Mouse (Mus musculus): Measurements from ENCODE around the gene Fam83e. TPM values are rescaled to one million over a fixed set of nuclear protein-coding genes. Genes with fewer than 3 reads are reported as not detected.
A peak's percentile ranks its signal among the peaks of the same experiment; 100 is the strongest.

Fam83e gene
- polyA plus RNA-seq, 1 experiment from 2014 or later: 16.0 TPM

DNA sequence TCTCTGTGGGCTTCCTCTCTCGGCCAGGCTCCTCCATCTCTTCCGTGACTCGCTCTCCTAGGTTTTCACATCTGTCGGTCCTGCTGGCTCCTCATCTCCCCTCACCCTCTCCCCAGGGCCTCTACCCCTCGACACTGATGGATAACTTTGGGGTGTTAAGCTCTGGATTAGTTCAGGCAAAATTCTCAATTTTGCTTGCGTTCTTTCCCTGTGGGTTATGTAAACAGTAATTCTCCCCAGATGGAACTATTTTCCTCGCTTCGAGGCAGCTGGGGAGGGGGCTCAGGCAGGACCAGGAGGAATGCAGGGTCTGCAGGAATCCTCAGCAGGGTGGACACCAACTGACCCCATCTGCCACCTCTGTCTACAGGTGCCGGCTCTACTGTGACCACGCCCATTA, 35.2 kb upstream of the Fam83e start:
- no peaks in the 10 kb centered on the region for H3K27me3 ChIP-seq (ENCODE audit: control insufficient read depth, insufficient read depth, low read length)
- H3K36me3 ChIP-seq (ENCODE audit: control insufficient read depth, insufficient read depth, low read length): no peaks in the 10 kb centered on the region
- no peak overlapping the region for H3K4me3 ChIP-seq (replicated peaks; ENCODE audit: low read length)
- 27% methylated on average over 10 of the region's 10 CpGs for WGBS
- H3K4me1 ChIP-seq (ENCODE audit: control insufficient read depth, insufficient read depth, low read length): peaks cover 31% of the 10 kb centered on the region
- H3K9me3 ChIP-seq (replicated peaks; ENCODE audit: control insufficient read depth, low read length): no peaks in the 10 kb centered on the region
- no peak for ATAC-seq (ENCODE audit: insufficient read depth, low FRiP score)
- no peak overlapping the region for H3K27ac ChIP-seq (ENCODE audit: low read length)
- H3K4me2 ChIP-seq (ENCODE audit: low read depth, low read length): 0 out of 2 replicates have a peak overlapping the region, but pooled peaks have one; percentile 10
- peak overlapping the region; percentile 48; the same call in 1 of the 2 replicates for H3K9ac ChIP-seq (ENCODE audit: low read length)

DNA sequence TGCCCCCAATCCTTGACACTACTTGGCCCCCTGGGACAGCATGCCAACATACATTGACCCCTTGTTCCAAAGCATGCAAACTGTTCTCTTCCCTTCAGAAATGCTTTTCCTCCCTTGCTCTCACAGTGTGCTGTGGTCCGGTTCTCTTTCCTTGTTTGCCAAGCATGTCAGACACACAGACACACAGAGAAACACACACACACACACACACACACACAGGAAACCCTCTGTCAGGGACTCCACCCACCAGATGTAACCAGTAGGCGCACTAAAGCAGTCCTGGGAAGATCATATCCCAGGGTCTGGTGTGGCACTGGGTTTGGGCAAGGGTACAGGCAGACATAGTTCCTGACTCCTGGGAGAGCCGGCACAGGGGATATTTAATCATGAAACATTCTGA, 34.2 kb upstream of the Fam83e start:
- Histone ChIP-seq H3K27ac (ENCODE audit: low read length) (no peak overlapping the region), H3K27me3 (ENCODE audit: control insufficient read depth, insufficient read depth, low read length) (no peaks in the 10 kb centered on the region), H3K4me2 (ENCODE audit: low read depth, low read length) (no peak overlapping the region), H3K36me3 (ENCODE audit: control insufficient read depth, insufficient read depth, low read length) (no peaks in the 10 kb centered on the region), H3K9me3 (replicated peaks; ENCODE audit: control insufficient read depth, low read length) (no peaks in the 10 kb centered on the region), H3K4me3 (replicated peaks; ENCODE audit: low read length) (no peak overlapping the region), H3K9ac (ENCODE audit: low read length) (0 out of 2 replicates have a peak overlapping the region, but pooled peaks have one; percentile 26), H3K4me1 (ENCODE audit: control insufficient read depth, insufficient read depth, low read length) (peaks cover 31% of the 10 kb centered on the region)
- ATAC-seq (ENCODE audit: insufficient read depth, low FRiP score): no peak
- WGBS: 55% methylated on average over 3 of the region's 3 CpGs

- Histone ChIP-seq H3K4me2 (ENCODE audit: low read depth, low read length) (no peak overlapping the region), H3K27ac (ENCODE audit: low read length) (no peak overlapping the region), H3K27me3 (ENCODE audit: control insufficient read depth, insufficient read depth, low read length) (no peaks in the 10 kb centered on the region), H3K4me3 (replicated peaks; ENCODE audit: low read length) (no peak overlapping the region), H3K9me3 (replicated peaks; ENCODE audit: control insufficient read depth, low read length) (no peaks in the 10 kb centered on the region), H3K4me1 (ENCODE audit: control insufficient read depth, insufficient read depth, low read length) (peaks cover 20% of the 10 kb centered on the region), H3K36me3 (ENCODE audit: control insufficient read depth, insufficient read depth, low read length) (no peaks in the 10 kb centered on the region), H3K9ac (ENCODE audit: low read length) (no peak overlapping the region)
- no peak for ATAC-seq (ENCODE audit: insufficient read depth, low FRiP score)
- WGBS: 68% methylated on average over 6 of the region's 6 CpGs
Measured at GRCm38 (mm10) chr7:45689099-45689498, 31.9 kb upstream of the Fam83e start.

DNA sequence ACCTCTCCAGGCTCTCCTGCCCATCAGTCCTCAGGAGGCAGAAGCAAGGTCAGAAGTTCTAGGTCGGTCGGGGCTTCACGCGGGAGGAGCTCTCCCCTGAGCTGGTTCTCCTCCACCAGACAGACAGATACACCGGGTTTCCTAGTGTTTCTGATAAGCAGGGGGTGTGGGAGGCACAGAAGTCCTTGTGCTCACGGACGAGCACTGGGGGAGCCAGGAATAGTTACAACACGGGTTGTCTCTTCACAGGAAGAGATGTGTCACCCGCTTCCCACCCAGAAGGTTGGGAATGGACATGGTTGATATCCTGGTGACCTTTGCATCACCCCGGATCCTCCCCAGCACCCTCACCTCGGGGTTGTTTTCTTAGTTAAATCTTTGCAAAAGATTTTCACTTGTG, 31.2 kb upstream of the Fam83e start:
- ATAC-seq (ENCODE audit: insufficient read depth, low FRiP score): no peak
- H3K4me3 ChIP-seq (replicated peaks; ENCODE audit: low read length): no peak overlapping the region
- WGBS: 58% methylated on average over 11 of the region's 11 CpGs

GRCm38 (mm10) chr7:45692364-45692763, 28.6 kb upstream of the Fam83e start:
- Histone ChIP-seq H3K4me2 (ENCODE audit: low read depth, low read length) (no peak overlapping the region), H3K4me1 (ENCODE audit: control insufficient read depth, insufficient read depth, low read length) (no peaks in the 10 kb centered on the region), H3K27me3 (ENCODE audit: control insufficient read depth, insufficient read depth, low read length) (no peaks in the 10 kb centered on the region), H3K27ac (ENCODE audit: low read length) (no peak overlapping the region), H3K4me3 (replicated peaks; ENCODE audit: low read length) (no peak overlapping the region), H3K9ac (ENCODE audit: low read length) (no peak overlapping the region), H3K9me3 (replicated peaks; ENCODE audit: control insufficient read depth, low read length) (no peaks in the 10 kb centered on the region), H3K36me3 (ENCODE audit: control insufficient read depth, insufficient read depth, low read length) (no peaks in the 10 kb centered on the region)
- no peak for ATAC-seq (ENCODE audit: insufficient read depth, low FRiP score)
- 83% methylated on average over 2 of the region's 2 CpGs for WGBS

More for the DNA sequence above, 31.2 kb upstream of the Fam83e start:
- Histone ChIP-seq H3K9me3 (replicated peaks; ENCODE audit: control insufficient read depth, low read length) (no peaks in the 10 kb centered on the region), H3K27me3 (ENCODE audit: control insufficient read depth, insufficient read depth, low read length) (no peaks in the 10 kb centered on the region), H3K9ac (ENCODE audit: low read length) (no peak overlapping the region), H3K36me3 (ENCODE audit: control insufficient read depth, insufficient read depth, low read length) (no peaks in the 10 kb centered on the region), H3K27ac (ENCODE audit: low read length) (no peak overlapping the region), H3K4me1 (ENCODE audit: control insufficient read depth, insufficient read depth, low read length) (peaks cover 20% of the 10 kb centered on the region), H3K4me2 (ENCODE audit: low read depth, low read length) (no peak overlapping the region)

GRCm38 (mm10) chr7:45693921-45694591, 27.0 kb upstream of the Fam83e start, which contains the start of gene Sec1:
TSS of gene Sec1 (minus strand) at chr7:45694402.
- Histone ChIP-seq H3K4me3 (replicated peaks; ENCODE audit: low read length) (no peak within 1 kb of the TSS), H3K27me3 (ENCODE audit: control insufficient read depth, insufficient read depth, low read length) (peaks cover 6% of the 10 kb centered on the region; the same call in 1 of the 2 replicates), H3K36me3 (ENCODE audit: control insufficient read depth, insufficient read depth, low read length) (no peaks in the 10 kb centered on the region), H3K9ac (ENCODE audit: low read length) (no peak within 1 kb of the TSS), H3K27ac (ENCODE audit: low read length) (no peak within 1 kb of the TSS), H3K4me1 (ENCODE audit: control insufficient read depth, insufficient read depth, low read length) (no peaks in the 10 kb centered on the region), H3K4me2 (ENCODE audit: low read depth, low read length) (no peak within 1 kb of the TSS), H3K9me3 (replicated peaks; ENCODE audit: control insufficient read depth, low read length) (no peaks in the 10 kb centered on the region)
- ATAC-seq (ENCODE audit: insufficient read depth, low FRiP score): no peak
- 90% methylated on average over 50 of the region's 50 CpGs for WGBS

GRCm38 (mm10) chr7:45695098-45695497, 25.9 kb upstream of the Fam83e start:
- Histone ChIP-seq H3K9me3 (replicated peaks; ENCODE audit: control insufficient read depth, low read length) (no peaks in the 10 kb centered on the region), H3K4me3 (replicated peaks; ENCODE audit: low read length) (no peak overlapping the region), H3K4me2 (ENCODE audit: low read depth, low read length) (no peak overlapping the region), H3K9ac (ENCODE audit: low read length) (no peak overlapping the region), H3K27me3 (ENCODE audit: control insufficient read depth, insufficient read depth, low read length) (peaks cover 15% of the 10 kb centered on the region; the same call in 1 of the 2 replicates), H3K4me1 (ENCODE audit: control insufficient read depth, insufficient read depth, low read length) (peaks cover 4% of the 10 kb centered on the region), H3K27ac (ENCODE audit: low read length) (no peak overlapping the region), H3K36me3 (ENCODE audit: control insufficient read depth, insufficient read depth, low read length) (no peaks in the 10 kb centered on the region)
- WGBS: 15% methylated on average over 6 of the region's 6 CpGs
- no peak; the same call in 1 of the 2 replicates for ATAC-seq (ENCODE audit: insufficient read depth, low FRiP score)

GRCm38 (mm10) chr7:45697894-45698293, 23.1 kb upstream of the Fam83e start:
- ATAC-seq (ENCODE audit: insufficient read depth, low FRiP score): no peak
- H3K4me3 ChIP-seq (replicated peaks; ENCODE audit: low read length): no peak overlapping the region
- no peaks in the 10 kb centered on the region for H3K36me3 ChIP-seq (ENCODE audit: control insufficient read depth, insufficient read depth, low read length)
- no peaks in the 10 kb centered on the region for H3K9me3 ChIP-seq (replicated peaks; ENCODE audit: control insufficient read depth, low read length)
- H3K9ac ChIP-seq (ENCODE audit: low read length): no peak overlapping the region
- no peak overlapping the region for H3K27ac ChIP-seq (ENCODE audit: low read length)
- H3K27me3 ChIP-seq (ENCODE audit: control insufficient read depth, insufficient read depth, low read length): peaks cover 20% of the 10 kb centered on the region; the same call in 1 of the 2 replicates
- WGBS: 80% methylated on average over 6 of the region's 7 CpGs
- H3K4me2 ChIP-seq (ENCODE audit: low read depth, low read length): no peak overlapping the region
- peaks cover 10% of the 10 kb centered on the region for H3K4me1 ChIP-seq (ENCODE audit: control insufficient read depth, insufficient read depth, low read length)

- peak within 1 kb of the TSS; percentile 40 for H3K4me3 ChIP-seq (replicated peaks; ENCODE audit: low read length)
- H3K4me1 ChIP-seq (ENCODE audit: control insufficient read depth, insufficient read depth, low read length): peaks cover 18% of the 10 kb centered on the region
- peak within 1 kb of the TSS; percentile 57 for H3K4me2 ChIP-seq (ENCODE audit: low read depth, low read length)
- peaks cover 20% of the 10 kb centered on the region; the same call in 1 of the 2 replicates for H3K27me3 ChIP-seq (ENCODE audit: control insufficient read depth, insufficient read depth, low read length)
- ATAC-seq (ENCODE audit: insufficient read depth, low FRiP score): no peak
- no peaks in the 10 kb centered on the region for H3K9me3 ChIP-seq (replicated peaks; ENCODE audit: control insufficient read depth, low read length)
- H3K9ac ChIP-seq (ENCODE audit: low read length): peak within 1 kb of the TSS; percentile 54
- no peak within 1 kb of the TSS for H3K27ac ChIP-seq (ENCODE audit: low read length)
- 2% methylated on average over 36 of the region's 36 CpGs for WGBS
- H3K36me3 ChIP-seq (ENCODE audit: control insufficient read depth, insufficient read depth, low read length): no peaks in the 10 kb centered on the region
Measured at GRCm38 (mm10) chr7:45699523-45700141, 21.4 kb upstream of the Fam83e start, which contains the start of gene Car11. TSS of gene Car11 (plus strand) at chr7:45699843.
